Mouse (Mus musculus) kidney, adult 2 months (tissue): ENCODE data around the gene Ttll11.

Experiments
- CTCF ChIP-seq: fragments of 200-500 bp; conservative IDR thresholded peaks from 2 replicates; pipeline ENCODE4 v1.5.1; 2011; ENCODE audit warnings: low read depth, mild to moderate bottlenecking, control low read depth, low read length, moderate library complexity, mixed read lengths; ENCODE audit not compliant: insufficient read depth, insufficient read length
- POLR2A ChIP-seq: fragments of 200-500 bp; IDR thresholded peaks from one replicate; pipeline ENCODE4 v1.6.1; 2011; ENCODE audit warnings: low read depth, low read length, control low read depth

DNA sequence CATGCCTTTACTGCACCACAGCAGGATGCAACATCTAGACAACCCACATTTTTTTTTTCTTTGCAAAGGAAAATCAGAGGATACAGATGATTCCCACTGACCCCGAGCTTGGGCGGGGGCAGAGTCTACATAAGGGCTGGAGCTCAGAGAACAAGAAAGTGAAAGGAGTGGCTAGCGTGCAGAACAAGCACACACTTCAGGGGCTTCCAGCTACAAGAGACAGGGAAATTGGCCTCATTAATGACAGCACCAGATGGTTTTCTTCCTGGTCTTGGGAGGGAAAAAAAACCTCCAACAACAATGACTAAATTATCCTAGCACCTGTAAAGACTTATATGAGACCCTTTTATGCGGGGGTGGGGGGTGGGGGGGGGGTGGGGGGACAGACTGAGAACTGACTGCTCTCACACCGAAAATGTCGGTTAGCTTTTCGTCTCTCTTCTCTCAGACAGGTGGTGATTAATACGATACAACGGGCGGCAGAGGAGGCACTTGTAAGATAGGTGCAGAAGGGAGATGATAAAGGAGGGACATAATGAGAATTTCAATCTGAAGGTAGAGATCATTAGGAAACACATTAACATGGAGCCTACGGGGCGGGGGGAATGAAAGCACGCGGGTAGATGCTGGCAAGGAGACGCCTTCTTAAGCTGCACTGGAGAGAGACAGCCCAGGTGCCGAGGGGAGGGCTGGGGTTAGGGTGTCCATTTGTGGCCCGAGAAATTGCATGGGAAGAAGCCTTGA is 128.1 kb downstream of the Ttll11 start:
- TF ChIP-seq CTCF (no peak), POLR2A (no peak)
